Mouse (Mus musculus) gastrocnemius, adult 2 months (tissue): ENCODE results near the gene Trim2. TPM values are rescaled to one million over a fixed set of nuclear protein-coding genes. Genes with fewer than 3 reads are reported as not detected.

Experiments used
- DNase-seq: peaks from one replicate; pipeline ENCODE4 v3.0.0; 2022
- H3K27ac ChIP-seq: fragments of 200-600 bp; 2 replicates; pipeline ENCODE4 v1.8.1; 2022; ENCODE audit warnings: mild to moderate bottlenecking
- H3K4me3 ChIP-seq: fragments of 200-600 bp; 2 replicates; pipeline ENCODE4 v1.8.1; 2022; ENCODE audit warnings: mild to moderate bottlenecking, moderate library complexity
- CTCF ChIP-seq: fragments of 200-600 bp; IDR thresholded peaks from 2 replicates; pipeline ENCODE4 v1.8.1; 2022; ENCODE audit warnings: antibody characterized with exemption, mild to moderate bottlenecking, moderate library complexity
- intact Hi-C: fragments of 180-260 bp; cut with DNase I; formaldehyde crosslinking; loops from one replicate; pipeline ENCODE4 v1.15.1; 2025
- long read RNA-seq, 2 experiments: library from polyadenylated mRNA; stranded (forward); transcript quantifications; one replicate each; pipeline ENCODE4 v2.0.0; 2021
- total RNA-seq, 2 experiments: library from RNA; stranded (reverse); gene quantifications; 2 replicates each; pipeline ENCODE4 v1.2.3; 2021

Gene Trim2
- total RNA-seq: 1 to 10 TPM; 1.2 to 2.0 TPM
- long read RNA-seq, experiment 1, partial matches to known transcripts: 0 of 1 reads
- long read RNA-seq, experiment 1, other reads (novel, unspliced or antisense): 0 of 1 reads
- long read RNA-seq, experiment 2, full-length matches to known transcripts: 1 of 1 reads
- long read RNA-seq, experiment 2, partial matches to known transcripts: 0 of 1 reads
- long read RNA-seq, experiment 2, other reads (novel, unspliced or antisense): 0 of 1 reads

DNA sequence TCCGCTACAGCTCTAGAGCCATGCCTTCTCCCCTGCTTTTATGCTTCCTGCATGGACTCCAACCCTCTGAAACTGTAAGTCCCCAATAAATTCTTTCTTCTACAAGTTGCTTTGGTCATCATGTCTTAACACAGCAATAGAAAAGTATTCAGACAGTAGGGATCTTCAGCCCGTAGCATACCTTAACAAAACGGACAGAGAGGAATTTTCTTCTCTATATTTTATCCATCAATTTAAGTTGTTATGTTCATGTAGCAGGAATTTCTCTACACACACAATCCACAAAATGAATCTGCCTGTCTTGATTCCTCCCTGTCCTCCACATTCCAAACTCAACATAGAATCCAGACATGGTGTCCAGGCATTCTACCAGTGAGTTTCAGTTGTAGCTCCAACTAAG, at the start of gene Trim2:
Trim2 (minus strand) TSS at position 101 of the 400 bp plus-strand sequence.
- TF ChIP-seq CTCF: no peak
- DNase-seq: no peak
- Histone ChIP-seq H3K4me3 (no peak within 1 kb of the TSS), H3K27ac (no peak within 1 kb of the TSS)
- intact Hi-C loops: no loop called here

DNA sequence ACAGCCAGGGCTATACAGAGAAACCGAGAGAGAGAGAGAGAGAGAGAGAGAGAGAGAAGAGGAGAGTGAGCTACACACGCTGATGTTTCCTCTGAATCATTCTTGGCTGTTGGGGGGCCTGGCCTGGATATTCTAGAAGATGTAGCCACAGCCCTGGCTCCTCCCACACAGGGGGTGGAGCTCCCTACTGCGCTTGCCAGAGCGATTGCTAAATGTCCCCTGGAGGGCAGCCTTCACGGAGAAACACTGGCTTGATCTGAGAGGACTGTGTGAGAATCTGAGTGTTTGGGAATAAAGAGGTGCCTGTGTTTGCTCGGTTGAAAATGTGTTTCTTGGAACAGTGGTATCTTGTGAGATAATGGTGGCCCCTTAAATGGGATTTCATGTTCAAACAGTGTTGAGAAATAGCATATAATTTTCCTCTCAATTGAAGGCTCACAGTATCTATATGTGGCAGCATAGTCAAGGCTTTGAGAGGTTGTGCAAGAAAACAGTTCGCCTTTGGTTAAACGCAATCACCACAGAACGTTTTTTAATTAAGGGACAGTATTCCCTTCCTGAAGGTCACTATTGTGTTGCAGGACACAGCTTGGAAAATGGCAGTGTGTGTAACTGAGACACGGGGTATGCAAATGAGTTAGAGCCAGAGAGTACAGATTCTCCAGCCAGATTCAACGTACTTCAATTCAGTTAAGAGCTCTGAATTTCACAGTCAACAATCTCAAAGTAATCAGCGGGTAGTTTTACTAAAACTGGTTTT, 49.4 kb upstream of the Trim2 start:
- Histone ChIP-seq H3K4me3 (no peak overlapping the region), H3K27ac (no peak overlapping the region)
- peak; percentile 87 for DNase-seq
- intact Hi-C loops: no loop called here
- peak; percentile 32; the same call in 1 of the 2 replicates for TF ChIP-seq CTCF

DNA sequence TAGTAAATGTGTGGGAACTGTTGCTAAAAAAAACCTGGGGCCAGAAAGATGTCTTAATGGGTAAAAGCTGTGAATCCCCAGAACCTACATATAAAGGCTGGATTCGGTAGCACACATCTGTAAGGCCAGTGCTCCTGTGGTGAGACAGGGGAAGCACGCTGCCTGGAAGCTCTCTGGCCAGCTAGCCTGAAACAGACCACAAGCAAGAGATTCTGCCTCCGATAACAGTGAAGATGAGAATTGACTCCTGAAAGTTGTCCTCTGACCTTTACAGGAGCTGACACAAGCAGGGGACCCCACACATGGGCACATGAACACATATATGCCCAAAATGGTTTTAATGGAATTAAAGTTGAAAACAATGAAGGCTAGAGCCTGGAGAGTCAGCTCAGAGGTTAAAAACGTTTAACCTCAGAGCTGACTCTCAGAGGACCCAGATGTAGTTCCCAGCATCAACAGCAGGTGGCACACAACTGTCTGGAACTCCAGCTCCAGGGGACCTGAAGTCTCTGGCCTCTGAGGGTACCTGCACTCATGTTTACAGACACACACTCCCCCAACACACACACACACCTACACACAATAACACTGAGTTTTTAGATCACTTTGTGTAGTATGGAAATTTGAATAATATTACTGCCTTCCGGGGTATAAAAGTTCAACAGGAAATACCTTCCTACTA, 45.8 kb upstream of the Trim2 start:
- TF ChIP-seq CTCF: peak; percentile 87
- DNase-seq: peak; percentile 78
- H3K4me3 ChIP-seq: no peak overlapping the region
- intact Hi-C loops: loop anchor here (1.0 kb wide), 1 partner anchor 190 kb away; no protein-coding TSS in a partner anchor
- no peak overlapping the region for H3K27ac ChIP-seq

DNA sequence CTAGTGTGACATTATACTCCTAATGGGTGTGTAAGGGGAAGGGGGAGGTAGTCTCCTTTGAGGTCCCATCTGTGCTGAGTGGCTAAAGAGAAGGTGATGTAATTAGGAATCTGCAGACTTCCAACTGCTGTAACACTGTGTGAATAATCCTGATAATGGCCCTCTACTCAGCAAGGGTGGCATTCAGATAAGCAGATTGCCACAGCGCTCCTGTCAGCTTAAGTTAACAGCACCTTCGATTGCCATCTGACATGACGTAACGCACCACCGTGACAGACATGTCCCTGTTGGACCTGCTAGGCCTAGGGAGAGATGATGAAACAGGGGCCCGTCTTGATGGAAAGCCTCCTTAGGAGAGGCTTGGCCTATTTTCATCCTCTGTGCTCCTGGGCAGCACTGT, 43.6 kb upstream of the Trim2 start:
- TF ChIP-seq CTCF: no peak
- DNase-seq: no peak
- H3K4me3 ChIP-seq: no peak overlapping the region
- H3K27ac ChIP-seq: no peak overlapping the region
- intact Hi-C loops: no loop called here

DNA sequence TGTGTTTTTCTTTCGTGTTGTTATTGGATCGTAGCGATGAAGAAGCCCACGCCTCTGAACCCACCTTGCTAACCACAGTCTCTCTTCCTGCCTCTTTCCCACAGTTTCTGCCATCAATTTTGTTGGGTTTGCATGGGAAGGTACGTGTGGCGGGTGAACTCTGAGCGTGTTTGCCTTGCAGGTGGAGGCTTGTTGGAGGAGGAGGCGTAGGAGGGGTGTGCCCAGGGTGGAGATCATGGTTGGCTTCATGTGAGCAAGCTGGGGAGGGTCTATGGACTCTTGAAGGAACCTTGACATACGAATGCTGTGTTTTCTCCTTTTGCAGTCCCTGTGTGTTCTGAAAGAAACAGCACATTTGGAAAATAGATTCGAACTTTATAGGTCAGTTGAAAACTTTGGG, 43.1 kb upstream of the Trim2 start:
- intact Hi-C loops: no loop called here
- no peak overlapping the region for H3K27ac ChIP-seq
- TF ChIP-seq CTCF: no peak
- H3K4me3 ChIP-seq: no peak overlapping the region
- DNase-seq: no peak

DNA sequence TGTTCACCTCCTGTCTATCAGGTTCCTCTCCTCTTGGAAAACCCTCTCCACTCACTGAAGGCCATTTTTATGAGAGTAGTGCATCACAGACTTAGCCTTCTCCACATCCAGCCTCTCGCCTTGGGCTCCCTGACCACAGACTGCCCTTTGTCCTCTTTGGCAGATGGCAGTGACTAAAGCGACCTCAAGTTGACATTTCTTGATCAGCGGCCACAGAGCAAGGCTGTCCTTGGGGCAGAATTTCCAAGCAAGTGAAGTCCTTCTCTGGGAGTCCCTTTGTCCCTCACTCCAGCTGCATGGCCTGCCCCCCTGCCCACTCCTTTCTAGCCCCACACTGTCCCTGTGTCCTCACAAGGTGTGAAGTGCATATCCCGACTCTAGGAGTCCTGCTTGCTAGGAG, 40.7 kb upstream of the Trim2 start:
- TF ChIP-seq CTCF: no peak

DNA sequence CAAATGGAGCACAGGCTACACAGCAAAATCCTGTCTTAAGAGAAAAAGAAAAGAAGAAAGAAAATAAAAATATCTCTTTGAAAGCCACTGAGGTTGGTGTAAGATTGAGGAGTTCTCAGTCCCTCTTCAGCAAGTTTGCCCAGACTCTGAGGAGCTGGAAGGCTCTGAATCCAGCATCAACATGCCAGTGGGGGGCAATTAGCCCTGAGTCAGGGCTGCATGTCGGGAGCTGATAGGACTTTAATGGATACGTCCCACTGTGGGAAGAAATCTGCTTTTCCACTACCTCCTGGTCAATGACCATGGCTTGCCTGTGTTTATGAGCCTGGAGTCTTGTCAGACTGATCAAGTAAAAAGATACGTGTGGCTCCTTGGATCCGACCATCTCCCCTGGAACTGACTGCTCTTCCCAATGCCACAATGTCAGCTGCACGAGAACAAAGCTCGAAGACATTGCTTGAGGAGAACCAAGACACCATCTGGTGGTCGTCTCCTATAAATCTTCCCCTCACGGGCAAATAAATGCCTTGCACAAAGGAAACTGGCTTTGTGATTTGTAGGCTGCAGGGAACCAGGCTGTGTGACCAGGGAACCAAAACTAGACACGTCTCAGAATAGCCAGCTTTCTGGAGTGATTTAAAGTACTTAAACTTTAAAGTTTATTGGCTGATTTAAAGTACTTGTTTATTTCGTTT, 39.9 kb upstream of the Trim2 start:
- no peak for TF ChIP-seq CTCF
- Histone ChIP-seq H3K4me3 (no peak overlapping the region), H3K27ac (no peak overlapping the region)
- no peak for DNase-seq
- intact Hi-C loops: no loop called here

More for the DNA sequence above, 40.7 kb upstream of the Trim2 start:
- Histone ChIP-seq H3K4me3 (no peak overlapping the region), H3K27ac (no peak overlapping the region)
- DNase-seq: no peak
- intact Hi-C loops: no loop called here

DNA sequence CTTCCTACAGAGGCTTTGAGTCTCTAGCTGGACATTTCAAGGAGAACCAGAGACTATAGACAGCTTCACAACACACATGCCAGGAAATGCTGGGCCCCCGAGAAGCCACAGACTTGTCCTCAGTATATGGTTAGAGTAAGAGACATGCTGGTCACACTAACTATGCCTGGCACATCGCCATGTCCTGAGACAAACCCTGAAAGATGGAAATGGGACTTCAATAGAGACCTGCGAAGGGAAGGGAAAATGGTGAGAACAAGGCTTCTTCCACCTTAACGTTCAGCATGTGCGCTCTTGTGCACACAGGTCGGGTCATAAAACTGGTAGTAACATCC, 38.9 kb upstream of the Trim2 start:
- no peak overlapping the region for H3K27ac ChIP-seq
- intact Hi-C loops: no loop called here
- TF ChIP-seq CTCF: no peak
- no peak for DNase-seq
- H3K4me3 ChIP-seq: peak overlapping the region; percentile 78

DNA sequence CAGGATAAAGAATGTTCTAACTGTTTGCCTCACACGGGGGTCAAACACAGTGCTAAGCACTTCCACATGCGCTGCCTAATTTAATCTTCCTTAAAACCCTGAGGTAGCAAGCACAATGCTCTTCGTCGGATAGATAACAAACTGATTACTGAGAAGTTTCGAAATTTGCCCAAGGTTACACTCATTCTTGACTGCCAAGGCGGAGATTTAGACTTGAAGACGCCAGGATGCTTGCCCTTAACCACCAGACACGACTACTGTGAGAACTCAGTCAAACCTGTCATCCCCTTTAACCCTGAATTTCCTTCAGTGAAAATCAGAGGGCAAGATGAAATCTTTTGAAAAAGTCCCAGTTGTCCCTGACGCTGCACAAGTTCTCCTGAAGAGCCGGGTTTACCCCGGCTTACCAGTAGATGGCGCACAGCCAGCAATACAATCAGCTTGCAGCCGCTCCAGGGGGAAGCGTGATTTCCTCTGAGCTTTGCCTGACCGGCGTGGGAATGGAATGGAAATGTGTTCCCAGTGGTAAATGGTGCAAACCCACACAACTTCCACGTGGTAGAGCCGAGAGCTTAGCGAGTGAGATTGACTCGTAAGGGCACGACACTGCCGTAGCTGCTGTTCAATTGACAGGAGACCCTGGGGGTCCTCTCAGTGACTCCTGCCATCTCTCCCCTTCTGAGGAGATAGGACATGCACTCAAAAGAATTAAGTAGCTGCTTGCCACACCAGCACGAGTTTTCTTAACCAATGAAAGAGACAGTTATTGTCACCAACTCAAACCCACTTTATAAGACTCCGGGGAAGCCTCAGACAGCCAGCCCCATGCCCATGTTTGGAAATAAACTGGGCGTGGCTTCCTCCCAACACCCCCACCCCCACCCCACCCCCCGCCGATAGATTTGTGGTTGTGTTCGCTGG, 38.3 kb upstream of the Trim2 start:
- Histone ChIP-seq H3K27ac (peak overlapping the region; percentile 50), H3K4me3 (peak overlapping the region; percentile 78)
- intact Hi-C loops: no loop called here
- DNase-seq: peak; percentile 87
- TF ChIP-seq CTCF: peak; percentile 91

DNA sequence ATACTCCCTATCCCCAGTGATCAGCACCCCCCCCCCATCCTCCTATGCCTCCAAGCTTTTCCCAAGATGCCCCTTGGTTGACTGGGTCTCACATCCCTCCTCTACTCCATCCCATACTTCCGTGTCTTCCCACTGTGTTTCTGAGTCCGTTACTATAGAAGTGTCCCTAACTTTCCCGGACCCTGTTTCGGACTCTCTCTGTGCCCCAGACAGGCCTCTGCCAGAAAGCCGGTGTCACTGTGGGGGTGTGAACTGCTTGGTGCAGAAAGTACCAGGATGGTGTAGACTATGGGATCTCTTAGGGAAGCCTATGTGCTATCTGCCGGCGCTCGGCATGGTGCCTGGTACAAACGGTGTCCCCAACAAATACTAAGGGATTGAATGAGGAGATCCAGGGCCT, 36.4 kb upstream of the Trim2 start:
- H3K27ac ChIP-seq: no peak overlapping the region
- no peak overlapping the region for H3K4me3 ChIP-seq
- no peak for TF ChIP-seq CTCF
- DNase-seq: no peak
- intact Hi-C loops: no loop called here

DNA sequence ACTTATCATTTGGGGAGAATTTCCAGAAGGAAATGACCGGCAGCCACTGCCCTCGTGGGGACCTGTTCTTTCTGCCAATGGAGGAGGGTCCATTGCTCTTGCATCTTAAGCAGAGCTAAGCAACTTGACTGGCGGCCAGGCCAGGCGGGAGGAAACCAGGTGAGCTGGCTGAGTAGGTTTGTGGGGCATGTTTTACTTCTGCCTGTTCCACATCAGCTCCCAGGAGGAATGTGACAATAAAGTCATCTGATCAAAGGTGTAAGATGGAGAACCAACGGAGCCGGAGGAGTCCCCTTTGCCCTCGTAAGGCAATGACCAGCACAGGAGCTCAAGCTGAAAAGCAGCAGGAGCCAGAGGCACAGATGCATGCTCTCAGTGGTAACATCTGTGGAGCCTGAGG, 35.1 kb upstream of the Trim2 start:
- no peak for TF ChIP-seq CTCF
- intact Hi-C loops: no loop called here

DNA sequence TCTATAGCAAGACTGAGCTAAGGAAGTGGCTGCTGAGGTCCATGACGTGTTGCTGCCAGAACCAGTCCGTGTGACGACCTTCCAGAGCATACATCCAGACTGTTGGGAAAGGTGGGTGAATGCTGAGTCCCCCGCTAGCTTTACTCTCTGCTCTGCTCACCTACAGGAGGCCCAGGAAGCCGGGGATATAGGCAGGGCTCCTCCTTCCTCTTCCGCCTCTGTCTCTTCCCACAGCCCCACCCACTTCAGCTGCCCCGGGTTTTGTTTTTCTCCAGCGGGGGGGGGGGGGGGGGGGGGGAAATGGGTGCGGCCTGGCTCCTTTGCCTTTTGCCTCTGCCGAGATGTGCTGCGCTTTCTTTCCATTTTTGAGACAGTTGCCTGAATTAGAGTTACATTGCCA, 30.9 kb upstream of the Trim2 start:
- Histone ChIP-seq H3K27ac (peak overlapping the region; percentile 56), H3K4me3 (peak overlapping the region; percentile 60)
- no peak for DNase-seq
- no peak for TF ChIP-seq CTCF
- intact Hi-C loops: no loop called here

More for the DNA sequence above, 35.1 kb upstream of the Trim2 start:
- no peak for DNase-seq
- Histone ChIP-seq H3K27ac (no peak overlapping the region), H3K4me3 (no peak overlapping the region)
